Mouse (Mus musculus) lung, embryonic 14.5 days (tissue): ENCODE measurements at regions not wholly inside any gene's neighbourhood (a gene's known extent, or its start where the extent isn't known, plus 50 kb on each side); places are given as distances from the start of the nearest gene placed in this dataset.

Experiments used
- ATAC-seq: fragments of 200-750 bp; cut with Nextera tagmentation; 2 replicates; pipeline ENCODE4 v1.8.0; 2017; ENCODE audit warnings: mild to moderate bottlenecking, moderate TSS enrichment, moderate library complexity; ENCODE audit not compliant: insufficient read depth
- DNase-seq: peaks from one replicate; pipeline ENCODE4 v3.0.0-alpha.2; 2015
- H3K27ac ChIP-seq: fragments of 300-500 bp; sonication (generic); 2 replicates; pipeline ENCODE4 v1.5.1; 2014; ENCODE audit warnings: low read depth, mild to moderate bottlenecking, moderate library complexity
- H3K27me3 ChIP-seq: fragments of 300-500 bp; sonication (generic); 2 replicates; pipeline ENCODE4 v1.6.1; 2014; ENCODE audit warnings: low read length, control low read depth; ENCODE audit not compliant: insufficient read depth
- H3K36me3 ChIP-seq: fragments of 300-500 bp; sonication (generic); 2 replicates; pipeline ENCODE4 v1.6.1; 2014; ENCODE audit warnings: control low read depth; ENCODE audit not compliant: insufficient read depth
- H3K4me1 ChIP-seq: fragments of 300-500 bp; sonication (generic); 2 replicates; pipeline ENCODE4 v1.6.1; 2014; ENCODE audit warnings: antibody characterized with exemption, control low read depth; ENCODE audit not compliant: insufficient read depth
- H3K4me2 ChIP-seq: fragments of 300-500 bp; sonication (generic); 2 replicates; pipeline ENCODE4 v1.6.1; 2014; ENCODE audit warnings: mild to moderate bottlenecking
- H3K4me3 ChIP-seq: fragments of 300-500 bp; sonication (generic); 2 replicates; pipeline ENCODE4 v1.5.1; 2014; ENCODE audit warnings: low read depth, low read length
- H3K9ac ChIP-seq: fragments of 300-500 bp; sonication (generic); 2 replicates; pipeline ENCODE4 v1.6.1; 2014
- H3K9me3 ChIP-seq: fragments of 300-500 bp; sonication (generic); 2 replicates; pipeline ENCODE4 v1.6.1; 2016; ENCODE audit warnings: low read depth, low read length, control low read depth
- CTCF ChIP-seq: IDR thresholded peaks from 2 replicates; pipeline ENCODE4 v1.5.1; 2016; ENCODE audit warnings: antibody characterized with exemption, low read depth
- WGBS: fragments of 180-500 bp; shearing (Covaris S2); extraction: QIAGEN DNeasy Blood & Tissue Kit; methylation state at CpG from one replicate; pipeline ENCODE4 v1.1.7; 2014; 5-methylcytosine and 5-hydroxymethylcytosine counted together

- Histone ChIP-seq H3K4me1 (no peaks in the 10 kb centered on the region), H3K9me3 (no peaks in the 10 kb centered on the region), H3K4me2 (no peak overlapping the region), H3K27me3 (no peaks in the 10 kb centered on the region), H3K36me3 (no peaks in the 10 kb centered on the region), H3K27ac (no peak overlapping the region), H3K9ac (no peak overlapping the region), H3K4me3 (no peak overlapping the region)
- DNase-seq (no peak), ATAC-seq (no peak)
- no peak for TF ChIP-seq CTCF
- 60% methylated on average over 2 of the region's 2 CpGs for WGBS
These were observed 58.8 kb upstream of the Gnao1 start for GRCm38 (mm10) chr8:93750921-93751320.

- no peaks in the 10 kb centered on the region for H3K27me3 ChIP-seq
- no peak overlapping the region for H3K4me2 ChIP-seq
- no peak overlapping the region for H3K9ac ChIP-seq
- ATAC-seq (no peak), DNase-seq (no peak)
- no peaks in the 10 kb centered on the region for H3K36me3 ChIP-seq
- 82% methylated on average over 4 of the region's 4 CpGs for WGBS
- TF ChIP-seq CTCF = no peak
- no peaks in the 10 kb centered on the region for H3K9me3 ChIP-seq
- no peak overlapping the region for H3K4me3 ChIP-seq
- no peaks in the 10 kb centered on the region for H3K4me1 ChIP-seq
- no peak overlapping the region for H3K27ac ChIP-seq
These were observed 53.8 kb upstream of the Gnao1 start for GRCm38 (mm10) chr8:93755981-93756380.
